Mouse (Mus musculus): Measurements from ENCODE around the gene Zfp871.

DNA sequence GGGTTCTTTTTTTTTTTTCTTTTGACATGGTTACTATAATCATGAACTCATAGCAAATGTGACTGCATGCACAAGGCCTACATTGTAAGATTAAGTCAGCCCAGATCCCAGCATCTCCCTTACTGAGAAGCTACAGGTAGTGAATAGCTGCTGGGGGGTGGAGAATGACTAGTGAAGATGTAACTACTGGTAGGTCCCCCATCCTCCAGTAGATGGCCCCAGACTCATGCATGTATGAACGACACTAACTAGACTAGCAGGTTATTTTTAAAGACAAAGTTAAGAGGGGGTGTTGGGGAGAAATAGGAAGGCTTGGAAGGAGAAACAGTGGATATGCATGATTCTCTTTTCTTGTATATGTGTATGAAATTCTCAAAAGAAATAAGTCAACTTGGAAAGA, 16.9 kb downstream of the Zfp871 start:
- no peak for TF ChIP-seq POLR2A (IDR thresholded peaks at IDR 0.05; ENCODE audit: insufficient read depth, low read depth, low read length)
- TF ChIP-seq CTCF (IDR thresholded peaks at IDR 0.05; ENCODE audit: insufficient read depth, low read depth, low read length), result no peak

Measured in olfactory bulb, adult 2 months (tissue).